Mouse (Mus musculus): ENCODE measurements at regions not wholly inside any gene's neighbourhood (a gene's known extent, or its start where the extent isn't known, plus 50 kb on each side); places are given as distances from the start of the nearest gene placed in this dataset.

DNA sequence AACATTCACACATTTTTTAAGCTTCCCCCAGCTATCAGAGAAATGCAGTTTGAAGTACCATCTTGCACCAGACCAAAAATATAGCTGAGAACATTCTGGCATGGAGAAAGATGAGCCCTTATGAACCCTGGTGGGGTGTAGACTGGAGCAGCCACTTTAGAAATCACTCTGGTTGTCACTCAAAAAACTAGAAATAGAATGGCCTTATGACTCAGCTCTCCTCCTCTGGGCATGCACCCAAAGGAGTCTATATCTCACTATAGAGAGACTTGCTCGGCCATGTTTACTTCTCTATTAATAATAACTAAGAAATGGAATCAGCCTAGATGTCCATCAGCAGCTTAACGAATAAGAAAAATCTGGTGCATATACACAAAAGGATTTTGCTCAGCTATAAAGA, 436.5 kb upstream of the Rgma start:
- Histone ChIP-seq H3K4me3 (ENCODE audit: low read length) (no peak overlapping the region), H3K27ac (ENCODE audit: low read length) (peak overlapping the region; percentile 77), H3K4me2 (ENCODE audit: low read depth, low read length) (no peak overlapping the region), H3K9ac (ENCODE audit: low read length) (no peak overlapping the region), H3K27me3 (ENCODE audit: control insufficient read depth, insufficient read depth, low read length) (no peaks in the 10 kb centered on the region), H3K4me1 (ENCODE audit: control insufficient read depth, insufficient read depth, low read length) (peaks cover 7% of the 10 kb centered on the region), H3K36me3 (ENCODE audit: control insufficient read depth, insufficient read depth) (no peaks in the 10 kb centered on the region), H3K9me3 (replicated peaks; ENCODE audit: control insufficient read depth, low read length) (no peaks in the 10 kb centered on the region)
- WGBS: 24% methylated on average over 2 of the region's 2 CpGs
- peak; percentile 95 for ATAC-seq (replicated peaks; ENCODE audit: extremely low read depth, insufficient read depth, low FRiP score)

DNA sequence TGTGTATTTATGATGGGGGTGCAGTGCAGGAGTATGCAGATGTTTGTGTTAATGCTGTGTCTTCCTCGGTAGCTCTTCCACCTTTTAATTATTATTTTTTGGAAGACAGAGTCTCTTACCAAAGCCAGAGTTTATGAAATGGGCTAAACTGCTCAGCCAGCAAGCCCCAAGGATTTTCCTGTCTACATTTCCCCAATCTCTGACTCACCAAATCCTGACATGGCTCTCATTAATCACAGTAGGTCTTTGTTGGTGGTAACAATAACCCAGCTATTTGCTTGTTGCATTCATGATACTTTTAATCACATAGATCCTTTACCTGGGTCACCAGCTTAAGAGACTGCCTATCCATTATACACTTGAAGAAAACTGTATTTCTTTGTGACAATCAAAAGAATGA, 427.8 kb upstream of the Rgma start:
- 72% methylated on average over 1 of the region's 1 CpGs for WGBS

DNA sequence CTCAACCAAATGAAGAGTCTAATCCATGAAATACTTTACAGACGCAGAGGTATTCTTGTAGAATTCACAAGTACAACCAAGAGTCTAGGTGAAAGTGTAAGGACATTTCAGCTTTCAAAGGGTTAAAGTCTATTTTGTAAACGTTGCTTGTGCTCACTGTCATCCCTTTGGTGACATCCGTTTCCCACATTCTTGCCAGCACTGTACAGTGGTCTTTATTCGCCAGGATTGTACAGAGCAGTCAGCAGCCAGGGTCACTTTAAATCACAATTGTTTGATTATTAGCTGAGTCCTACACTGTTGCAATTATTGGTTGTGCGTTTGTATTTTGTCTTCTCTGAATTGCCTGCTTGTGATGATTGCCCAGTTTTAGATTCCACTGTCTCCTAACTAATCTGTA, 427.3 kb upstream of the Rgma start:
- WGBS: 48% methylated on average over 5 of the region's 5 CpGs
- no peak for ATAC-seq (replicated peaks; ENCODE audit: extremely low read depth, insufficient read depth, low FRiP score)

More for the DNA sequence above, 427.8 kb upstream of the Rgma start:
- ATAC-seq (replicated peaks; ENCODE audit: extremely low read depth, insufficient read depth, low FRiP score): no peak
- Histone ChIP-seq H3K9ac (ENCODE audit: low read length) (no peak overlapping the region), H3K36me3 (ENCODE audit: control insufficient read depth, insufficient read depth) (no peaks in the 10 kb centered on the region), H3K27me3 (ENCODE audit: control insufficient read depth, insufficient read depth, low read length) (no peaks in the 10 kb centered on the region), H3K4me2 (ENCODE audit: low read depth, low read length) (no peak overlapping the region), H3K4me1 (ENCODE audit: control insufficient read depth, insufficient read depth, low read length) (no peaks in the 10 kb centered on the region), H3K4me3 (ENCODE audit: low read length) (no peak overlapping the region), H3K27ac (ENCODE audit: low read length) (no peak overlapping the region), H3K9me3 (replicated peaks; ENCODE audit: control insufficient read depth, low read length) (no peaks in the 10 kb centered on the region; the same call in 1 of the 2 replicates)

DNA sequence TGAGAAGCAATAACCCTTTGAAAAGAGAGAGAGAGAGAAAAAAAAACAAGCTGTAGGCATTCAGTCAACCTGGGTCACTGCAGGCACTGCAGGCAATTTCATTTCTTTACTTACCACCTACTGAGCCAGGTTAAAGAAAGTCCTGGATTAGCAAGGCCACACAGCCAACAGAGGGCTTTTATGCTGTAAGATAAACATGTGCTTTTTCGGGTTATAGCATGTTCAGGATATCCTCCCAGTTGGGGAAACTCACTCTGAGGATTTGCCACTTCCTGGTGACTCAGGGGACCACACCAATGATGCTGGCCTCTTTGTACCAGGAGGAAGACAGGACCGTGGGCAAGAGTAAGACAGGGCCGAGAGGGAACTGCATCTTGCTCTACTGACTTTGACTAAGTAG, 426.6 kb upstream of the Rgma start:
- WGBS: 33% methylated on average over 3 of the region's 3 CpGs
- Histone ChIP-seq H3K27me3 (ENCODE audit: control insufficient read depth, insufficient read depth, low read length) (no peaks in the 10 kb centered on the region), H3K27ac (ENCODE audit: low read length) (no peak overlapping the region), H3K9me3 (replicated peaks; ENCODE audit: control insufficient read depth, low read length) (no peaks in the 10 kb centered on the region; the same call in 1 of the 2 replicates), H3K9ac (ENCODE audit: low read length) (no peak overlapping the region), H3K4me3 (ENCODE audit: low read length) (no peak overlapping the region), H3K4me1 (ENCODE audit: control insufficient read depth, insufficient read depth, low read length) (no peaks in the 10 kb centered on the region), H3K4me2 (ENCODE audit: low read depth, low read length) (no peak overlapping the region), H3K36me3 (ENCODE audit: control insufficient read depth, insufficient read depth) (no peaks in the 10 kb centered on the region)
- ATAC-seq (replicated peaks; ENCODE audit: extremely low read depth, insufficient read depth, low FRiP score): no peak

More for the DNA sequence above, 427.3 kb upstream of the Rgma start:
- H3K27me3 ChIP-seq (ENCODE audit: control insufficient read depth, insufficient read depth, low read length): no peaks in the 10 kb centered on the region
- no peak overlapping the region for H3K4me2 ChIP-seq (ENCODE audit: low read depth, low read length)
- H3K36me3 ChIP-seq (ENCODE audit: control insufficient read depth, insufficient read depth): no peaks in the 10 kb centered on the region
- no peaks in the 10 kb centered on the region for H3K4me1 ChIP-seq (ENCODE audit: control insufficient read depth, insufficient read depth, low read length)
- H3K9me3 ChIP-seq (replicated peaks; ENCODE audit: control insufficient read depth, low read length): no peaks in the 10 kb centered on the region; the same call in 1 of the 2 replicates
- H3K27ac ChIP-seq (ENCODE audit: low read length): no peak overlapping the region
- no peak overlapping the region for H3K9ac ChIP-seq (ENCODE audit: low read length)
- H3K4me3 ChIP-seq (ENCODE audit: low read length): no peak overlapping the region

DNA sequence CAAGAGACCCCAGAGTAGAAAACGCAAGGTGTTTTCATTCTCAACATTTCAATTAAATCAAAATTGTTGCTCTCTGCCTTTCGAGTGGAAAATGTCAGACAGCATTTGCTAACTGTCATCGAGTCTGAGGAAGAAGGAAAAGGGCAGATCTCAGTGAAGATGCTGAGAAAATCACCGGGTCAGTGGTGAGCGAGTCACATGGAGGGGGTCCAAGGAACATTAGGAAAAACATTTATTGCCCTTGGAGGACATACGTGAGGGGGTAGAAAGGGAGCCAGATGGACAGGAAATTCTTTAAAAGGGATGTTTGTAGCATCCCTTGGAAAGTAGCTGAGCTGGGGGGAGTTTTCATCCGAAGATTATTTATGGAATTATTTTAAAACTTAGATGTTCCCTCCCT, 425.4 kb upstream of the Rgma start:
- no peaks in the 10 kb centered on the region for H3K4me1 ChIP-seq (ENCODE audit: control insufficient read depth, insufficient read depth, low read length)
- H3K4me3 ChIP-seq (ENCODE audit: low read length): no peak overlapping the region
- no peak overlapping the region for H3K4me2 ChIP-seq (ENCODE audit: low read depth, low read length)
- WGBS: 52% methylated on average over 7 of the region's 7 CpGs
- H3K27ac ChIP-seq (ENCODE audit: low read length): no peak overlapping the region
- ATAC-seq (replicated peaks; ENCODE audit: extremely low read depth, insufficient read depth, low FRiP score): no peak
- no peaks in the 10 kb centered on the region for H3K27me3 ChIP-seq (ENCODE audit: control insufficient read depth, insufficient read depth, low read length)
- H3K9ac ChIP-seq (ENCODE audit: low read length): no peak overlapping the region
- H3K9me3 ChIP-seq (replicated peaks; ENCODE audit: control insufficient read depth, low read length): no peaks in the 10 kb centered on the region; the same call in 1 of the 2 replicates
- no peaks in the 10 kb centered on the region for H3K36me3 ChIP-seq (ENCODE audit: control insufficient read depth, insufficient read depth)

DNA sequence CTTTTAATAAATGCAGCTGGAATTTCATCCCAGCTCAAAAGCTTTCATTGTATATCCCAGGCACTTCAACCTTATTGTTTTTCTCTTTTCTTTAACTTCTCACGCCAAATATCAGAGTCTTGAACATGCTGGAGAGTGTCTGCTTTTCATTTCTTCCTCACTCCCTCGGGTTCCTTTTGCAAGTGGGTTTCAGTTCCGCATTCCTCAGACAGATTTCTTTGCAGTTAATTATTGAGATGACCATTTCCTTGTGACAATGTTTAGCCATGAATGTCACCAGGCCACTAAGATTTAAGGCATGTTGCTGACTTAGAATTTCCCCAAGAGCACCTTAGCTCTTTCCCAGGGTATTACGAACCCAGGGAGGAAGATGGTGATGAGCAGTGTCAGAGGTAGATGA, 417.6 kb upstream of the Rgma start:
- H3K4me3 ChIP-seq (ENCODE audit: low read length): no peak overlapping the region
- 62% methylated on average over 4 of the region's 4 CpGs for WGBS
- no peak overlapping the region for H3K9ac ChIP-seq (ENCODE audit: low read length)
- no peak for ATAC-seq (replicated peaks; ENCODE audit: extremely low read depth, insufficient read depth, low FRiP score)
- H3K27me3 ChIP-seq (ENCODE audit: control insufficient read depth, insufficient read depth, low read length): no peaks in the 10 kb centered on the region
- H3K9me3 ChIP-seq (replicated peaks; ENCODE audit: control insufficient read depth, low read length): no peaks in the 10 kb centered on the region
- no peak overlapping the region for H3K4me2 ChIP-seq (ENCODE audit: low read depth, low read length)
- H3K4me1 ChIP-seq (ENCODE audit: control insufficient read depth, insufficient read depth, low read length): no peaks in the 10 kb centered on the region
- H3K27ac ChIP-seq (ENCODE audit: low read length): no peak overlapping the region
- no peaks in the 10 kb centered on the region for H3K36me3 ChIP-seq (ENCODE audit: control insufficient read depth, insufficient read depth)

DNA sequence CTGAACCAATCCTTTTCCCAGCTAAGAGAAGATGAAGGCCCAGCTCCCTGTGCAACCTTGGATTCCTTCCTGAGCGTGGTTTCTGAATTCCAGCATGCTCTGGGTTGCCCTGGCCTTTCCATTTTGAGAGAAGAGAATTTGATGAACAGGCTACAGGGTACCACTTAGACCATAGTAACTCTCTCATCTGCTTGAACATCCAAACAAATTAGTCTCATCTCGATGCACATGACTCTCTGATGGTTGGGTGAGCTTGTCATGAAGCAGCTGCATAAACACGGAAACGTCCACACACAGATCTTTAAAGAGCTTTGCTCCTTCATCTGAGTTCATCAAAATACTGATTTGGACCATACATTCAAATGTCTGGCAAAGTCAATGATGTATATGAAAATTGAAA, 414.0 kb upstream of the Rgma start:
- no peak overlapping the region for H3K27ac ChIP-seq (ENCODE audit: low read length)
- no peaks in the 10 kb centered on the region for H3K27me3 ChIP-seq (ENCODE audit: control insufficient read depth, insufficient read depth, low read length)
- no peak overlapping the region for H3K4me2 ChIP-seq (ENCODE audit: low read depth, low read length)
- no peaks in the 10 kb centered on the region for H3K4me1 ChIP-seq (ENCODE audit: control insufficient read depth, insufficient read depth, low read length)
- H3K9me3 ChIP-seq (replicated peaks; ENCODE audit: control insufficient read depth, low read length): no peaks in the 10 kb centered on the region
- no peak for ATAC-seq (replicated peaks; ENCODE audit: extremely low read depth, insufficient read depth, low FRiP score)
- H3K36me3 ChIP-seq (ENCODE audit: control insufficient read depth, insufficient read depth): no peaks in the 10 kb centered on the region
- no peak overlapping the region for H3K4me3 ChIP-seq (ENCODE audit: low read length)
- no peak overlapping the region for H3K9ac ChIP-seq (ENCODE audit: low read length)
- WGBS: 73% methylated on average over 4 of the region's 4 CpGs

DNA sequence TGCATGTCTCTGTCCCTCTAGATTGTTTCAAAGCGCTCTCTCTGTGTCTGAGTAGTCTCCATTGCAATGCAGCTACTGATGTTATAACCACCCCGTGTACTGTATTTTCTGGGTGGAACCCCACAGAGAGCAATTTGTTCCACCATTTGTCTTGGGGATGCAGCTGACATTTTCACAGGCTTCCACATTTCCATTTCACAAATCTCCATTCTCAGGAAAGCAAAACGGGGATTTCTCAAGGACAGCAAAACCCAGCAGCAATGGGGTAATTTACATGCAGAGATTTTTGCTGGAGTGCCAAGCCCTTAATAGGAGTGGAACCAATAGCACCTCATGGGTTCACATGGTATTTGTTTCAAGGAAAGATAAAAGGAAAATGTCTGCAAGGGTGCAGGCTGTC, 412.5 kb upstream of the Rgma start:
- Histone ChIP-seq H3K27ac (ENCODE audit: low read length) (no peak overlapping the region), H3K4me3 (ENCODE audit: low read length) (no peak overlapping the region), H3K9ac (ENCODE audit: low read length) (no peak overlapping the region), H3K36me3 (ENCODE audit: control insufficient read depth, insufficient read depth) (no peaks in the 10 kb centered on the region), H3K9me3 (replicated peaks; ENCODE audit: control insufficient read depth, low read length) (no peaks in the 10 kb centered on the region), H3K4me2 (ENCODE audit: low read depth, low read length) (no peak overlapping the region), H3K27me3 (ENCODE audit: control insufficient read depth, insufficient read depth, low read length) (no peaks in the 10 kb centered on the region), H3K4me1 (ENCODE audit: control insufficient read depth, insufficient read depth, low read length) (no peaks in the 10 kb centered on the region)
- 45% methylated on average over 3 of the region's 3 CpGs for WGBS
- no peak for ATAC-seq (replicated peaks; ENCODE audit: extremely low read depth, insufficient read depth, low FRiP score)

DNA sequence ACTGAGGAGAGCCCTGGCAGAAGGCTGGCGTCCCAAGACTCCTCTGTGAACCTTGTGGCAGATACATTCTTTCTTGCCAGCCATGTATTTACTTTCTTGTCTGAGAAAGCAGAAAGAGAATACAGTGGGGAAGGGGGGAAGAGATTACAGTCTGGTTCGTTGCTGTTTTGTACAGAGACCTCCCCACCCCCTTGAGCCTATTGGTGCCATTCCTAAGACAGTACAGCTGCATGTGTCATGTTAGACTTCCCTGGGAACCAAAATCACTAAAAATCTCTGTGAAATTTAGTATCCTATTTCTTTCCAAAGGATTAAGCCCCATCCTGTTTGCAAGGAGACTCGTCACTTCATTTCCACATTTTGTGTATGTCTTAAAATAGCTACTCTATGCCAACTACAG, 411.4 kb upstream of the Rgma start:
- Histone ChIP-seq H3K4me1 (ENCODE audit: control insufficient read depth, insufficient read depth, low read length) (no peaks in the 10 kb centered on the region), H3K9ac (ENCODE audit: low read length) (no peak overlapping the region), H3K9me3 (replicated peaks; ENCODE audit: control insufficient read depth, low read length) (no peaks in the 10 kb centered on the region), H3K36me3 (ENCODE audit: control insufficient read depth, insufficient read depth) (no peaks in the 10 kb centered on the region), H3K27me3 (ENCODE audit: control insufficient read depth, insufficient read depth, low read length) (no peaks in the 10 kb centered on the region), H3K4me2 (ENCODE audit: low read depth, low read length) (no peak overlapping the region), H3K27ac (ENCODE audit: low read length) (no peak overlapping the region), H3K4me3 (ENCODE audit: low read length) (no peak overlapping the region)
- 68% methylated on average over 3 of the region's 3 CpGs for WGBS
- no peak for ATAC-seq (replicated peaks; ENCODE audit: extremely low read depth, insufficient read depth, low FRiP score)

DNA sequence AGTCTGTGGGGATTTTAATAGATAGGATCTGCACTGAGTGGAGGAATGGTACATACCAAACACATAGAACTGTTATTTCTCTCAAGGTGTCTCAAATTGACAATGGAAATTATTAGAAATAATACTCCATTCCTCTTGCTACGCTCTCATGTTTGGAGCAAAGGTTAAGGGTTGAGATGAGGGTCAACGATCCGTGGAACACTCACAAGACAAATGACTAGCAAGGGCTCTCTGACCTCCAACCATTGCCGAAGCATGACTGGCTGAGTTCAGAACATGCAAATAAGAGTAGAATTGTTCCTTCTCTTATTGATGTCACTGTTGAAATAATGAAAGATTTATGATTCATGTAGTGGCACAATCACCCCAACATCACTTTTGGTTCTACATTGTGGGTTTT, 407.1 kb upstream of the Rgma start:
- no peak overlapping the region for H3K9ac ChIP-seq (ENCODE audit: low read length)
- 77% methylated on average over 4 of the region's 4 CpGs for WGBS
- ATAC-seq (replicated peaks; ENCODE audit: extremely low read depth, insufficient read depth, low FRiP score): no peak
- H3K27ac ChIP-seq (ENCODE audit: low read length): no peak overlapping the region
- H3K36me3 ChIP-seq (ENCODE audit: control insufficient read depth, insufficient read depth): no peaks in the 10 kb centered on the region
- H3K4me1 ChIP-seq (ENCODE audit: control insufficient read depth, insufficient read depth, low read length): peaks cover 10% of the 10 kb centered on the region
- H3K9me3 ChIP-seq (replicated peaks; ENCODE audit: control insufficient read depth, low read length): no peaks in the 10 kb centered on the region
- no peak overlapping the region for H3K4me2 ChIP-seq (ENCODE audit: low read depth, low read length)
- no peaks in the 10 kb centered on the region for H3K27me3 ChIP-seq (ENCODE audit: control insufficient read depth, insufficient read depth, low read length)
- H3K4me3 ChIP-seq (ENCODE audit: low read length): no peak overlapping the region
